Mouse (Mus musculus) CD4-positive helper T cell, adult 2 months (primary cell): ENCODE data around the gene Gm10471.
"Not testable (repeated sequence)": the region's sequence is repeated elsewhere in the genome, so short reads cannot be mapped to it uniquely, and the experiment has no call there.

Experiments used
- DNase-seq: peaks from one replicate; pipeline ENCODE4 v3.0.0-alpha.2; 2012; ENCODE audit warnings: low read depth, missing footprints, low spot score

The Gm10471 gene

GRCm38 (mm10) chr5:26089191-26089590 is at the start of gene Gm10471:
Gene Gm10471 (minus strand): TSS chr5:26089291.
- DNase-seq, result not testable (repeated sequence)

GRCm38 (mm10) chr5:26121321-26121720 is 32.2 kb upstream of the Gm10471 start, which contains the start of gene Gm10220:
Gene Gm10220 (minus strand): TSS chr5:26121421.
- not testable (repeated sequence) for DNase-seq

- not testable (repeated sequence) for DNase-seq
Measured at GRCm38 (mm10) chr5:26105262-26105661, 16.2 kb upstream of the Gm10471 start, which contains the start of gene 5031410I06Rik. Gene 5031410I06Rik (minus strand): TSS chr5:26105362.

DNA sequence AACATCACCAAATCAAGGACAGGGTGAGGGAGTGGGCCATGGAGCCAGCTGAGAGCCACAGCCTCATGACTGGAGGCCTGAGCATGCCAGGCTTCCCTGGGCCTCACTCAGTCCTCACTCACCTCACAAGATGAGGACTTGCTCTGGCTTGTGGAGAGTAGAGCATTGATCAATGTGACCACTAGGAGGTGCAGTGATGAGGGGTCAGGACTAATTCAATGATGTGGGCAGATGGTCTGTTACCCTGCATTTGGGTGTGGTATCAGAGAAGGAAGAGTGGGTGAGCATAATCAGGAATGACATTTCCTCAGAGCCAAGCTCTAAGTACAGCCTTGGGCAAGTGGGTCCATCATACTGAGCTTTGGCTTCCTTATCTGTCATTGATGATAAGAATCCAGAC is 10.1 kb downstream of the Gm10471 start:
- DNase-seq, result not testable (repeated sequence)

- DNase-seq, result no peak
Measured at GRCm38 (mm10) chr5:26070716-26071115, 18.4 kb downstream of the Gm10471 start.

GRCm38 (mm10) chr5:26058481-26058880 is 30.6 kb downstream of the Gm10471 start, which contains the start of gene Gm7347:
Gene Gm7347 (minus strand): TSS chr5:26058581.
- not testable (repeated sequence) for DNase-seq

DNA sequence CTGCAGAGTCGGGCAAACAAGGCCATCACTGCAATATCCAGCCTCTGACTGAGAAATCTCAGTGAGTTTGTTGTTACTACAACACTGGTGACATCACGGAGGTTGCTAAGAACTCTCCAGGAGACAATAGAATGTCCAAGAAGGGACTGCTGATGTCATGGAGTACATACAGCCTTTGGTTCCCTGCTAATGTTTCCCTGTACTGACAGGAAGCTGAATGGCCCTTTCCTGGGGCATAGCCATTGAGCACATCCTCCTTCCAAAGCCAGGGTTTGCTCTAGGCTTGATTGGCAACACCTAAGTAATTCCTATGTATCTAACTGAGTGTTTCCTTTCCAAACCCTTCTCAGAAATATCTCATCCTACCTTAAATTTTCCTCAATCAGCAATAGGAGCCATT is 49.6 kb downstream of the Gm10471 start, which contains the start of gene Speer4a:
Speer4a (minus strand) TSS at position 101 of the 400 bp plus-strand sequence.
- not testable (repeated sequence) for DNase-seq
